Mouse (Mus musculus): ENCODE results near the gene Rraga.

GRCm38 (mm10) chr4:86541573-86541972 lies 33.9 kb upstream of the Rraga start:
- TF ChIP-seq POLR2A (IDR thresholded peaks at IDR 0.05; ENCODE audit: extremely low read depth, insufficient read depth, low read length): no peak
- TF ChIP-seq CTCF (IDR thresholded peaks at IDR 0.05; ENCODE audit: low read depth, low read length): no peak
